Mouse (Mus musculus) lung, postnatal 0 days (tissue): ENCODE data around the gene Ttc14.

Experiments
- CTCF ChIP-seq: IDR thresholded peaks from 2 replicates; pipeline ENCODE4 v1.5.1; 2016; ENCODE audit warnings: antibody characterized with exemption, mild to moderate bottlenecking
- EP300 ChIP-seq: IDR thresholded peaks from 2 replicates; pipeline ENCODE4 v1.6.1; 2016; ENCODE audit warnings: antibody characterized with exemption, mild to moderate bottlenecking, control low read depth

DNA sequence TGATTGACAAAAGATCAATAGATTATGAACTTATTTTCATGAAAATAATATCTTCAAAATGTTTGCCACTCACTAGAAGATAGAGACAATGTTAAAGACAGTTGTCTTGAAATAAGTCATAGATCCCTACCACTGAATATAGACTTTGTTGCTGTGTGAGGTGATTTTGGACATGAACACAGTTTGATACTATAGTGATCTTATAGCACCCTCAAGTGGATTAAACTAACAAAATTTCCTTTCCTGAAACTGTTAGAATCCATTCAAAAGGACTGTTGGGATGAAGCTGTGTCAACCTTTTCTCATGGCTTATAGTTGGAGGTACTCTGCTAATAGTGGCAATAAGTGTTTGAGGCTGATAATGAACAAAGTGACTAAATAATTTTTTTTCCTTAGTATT is 8.7 kb upstream of the Ttc14 start:
- TF ChIP-seq CTCF: peak; percentile 38; the same call in 1 of the 2 replicates
- TF ChIP-seq EP300: no peak
